Mouse (Mus musculus) sigmoid colon, adult 10 weeks (tissue): ENCODE measurements around the gene Echdc2. TPM values are rescaled to one million over a fixed set of nuclear protein-coding genes. Genes with fewer than 3 reads are reported as not detected.

Experiments
- polyA plus RNA-seq: library from polyadenylated mRNA; stranded (reverse); fragments of 350-450 nt; fragmentation: Illumina TruSeq; extraction: RNeasy Lipid Tissue Mini Kit (QIAGEN cat#74804); gene quantifications from one replicate; pipeline ENCODE4 v1.2.3, GENCODE M21; 2014; ENCODE audit warnings: low read depth, low replicate concordance

Echdc2 gene
- 6.5 TPM for polyA plus RNA-seq

DNA sequence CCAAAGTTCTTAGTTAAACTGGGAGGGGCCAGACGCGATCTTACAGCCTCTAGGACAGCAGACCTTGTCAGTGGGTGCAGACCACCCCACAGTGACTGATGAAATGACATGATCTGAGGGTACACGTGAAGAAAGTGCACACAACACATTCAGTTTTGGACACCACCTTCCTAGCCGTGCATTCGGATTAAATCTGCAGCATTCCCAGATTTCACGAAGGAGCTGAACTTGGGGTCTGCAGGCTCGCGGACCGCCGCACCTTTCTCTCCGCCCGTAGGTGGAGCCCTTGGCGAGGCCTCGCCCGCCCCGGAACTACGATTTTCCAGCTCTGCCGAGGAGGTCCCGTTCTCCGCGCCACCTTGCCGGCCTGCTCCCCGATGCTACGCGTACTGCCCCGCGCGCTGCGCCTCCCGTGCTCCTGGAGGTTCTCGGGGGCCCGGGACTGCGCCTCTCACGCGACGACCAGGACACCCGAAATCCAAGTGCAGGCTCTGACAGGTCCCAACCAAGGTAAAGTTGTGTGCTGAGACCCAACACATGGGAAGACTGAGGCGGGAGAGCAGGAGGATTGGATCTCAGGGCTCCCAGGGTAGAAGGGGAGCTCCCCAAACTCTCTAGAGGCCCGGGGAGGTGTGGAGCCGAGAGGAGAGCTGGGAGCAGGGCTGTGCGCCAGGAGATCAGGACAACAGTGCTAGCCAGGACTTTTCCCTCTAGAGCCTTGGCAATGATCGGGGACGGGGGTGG lies at the start of gene Echdc2:
Echdc2 (plus strand) TSS at position 286 of the 744 bp plus-strand sequence.

DNA sequence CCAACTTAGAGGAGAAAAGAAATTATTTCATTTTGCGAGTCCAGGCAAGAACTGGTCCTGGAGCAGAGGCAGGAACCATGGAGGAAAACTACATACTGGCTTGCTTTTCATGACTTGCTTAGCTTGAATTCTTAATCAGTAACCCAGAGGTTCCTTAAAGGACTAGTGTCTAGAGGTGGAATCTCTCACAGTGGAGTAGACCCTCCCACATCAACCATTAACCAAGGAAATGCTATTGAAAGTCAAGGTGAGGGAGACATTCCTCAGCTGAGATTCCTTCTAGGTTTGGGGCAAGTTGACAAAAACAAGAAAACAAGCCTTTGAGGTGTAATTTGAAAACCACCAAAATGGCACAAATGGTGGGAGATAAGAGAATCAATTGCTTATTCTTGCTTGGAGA lies 20.4 kb upstream of the Echdc2 start, which contains the start of gene Scp2:
Scp2 (minus strand) TSS at position 119 of the 400 bp plus-strand sequence.

DNA sequence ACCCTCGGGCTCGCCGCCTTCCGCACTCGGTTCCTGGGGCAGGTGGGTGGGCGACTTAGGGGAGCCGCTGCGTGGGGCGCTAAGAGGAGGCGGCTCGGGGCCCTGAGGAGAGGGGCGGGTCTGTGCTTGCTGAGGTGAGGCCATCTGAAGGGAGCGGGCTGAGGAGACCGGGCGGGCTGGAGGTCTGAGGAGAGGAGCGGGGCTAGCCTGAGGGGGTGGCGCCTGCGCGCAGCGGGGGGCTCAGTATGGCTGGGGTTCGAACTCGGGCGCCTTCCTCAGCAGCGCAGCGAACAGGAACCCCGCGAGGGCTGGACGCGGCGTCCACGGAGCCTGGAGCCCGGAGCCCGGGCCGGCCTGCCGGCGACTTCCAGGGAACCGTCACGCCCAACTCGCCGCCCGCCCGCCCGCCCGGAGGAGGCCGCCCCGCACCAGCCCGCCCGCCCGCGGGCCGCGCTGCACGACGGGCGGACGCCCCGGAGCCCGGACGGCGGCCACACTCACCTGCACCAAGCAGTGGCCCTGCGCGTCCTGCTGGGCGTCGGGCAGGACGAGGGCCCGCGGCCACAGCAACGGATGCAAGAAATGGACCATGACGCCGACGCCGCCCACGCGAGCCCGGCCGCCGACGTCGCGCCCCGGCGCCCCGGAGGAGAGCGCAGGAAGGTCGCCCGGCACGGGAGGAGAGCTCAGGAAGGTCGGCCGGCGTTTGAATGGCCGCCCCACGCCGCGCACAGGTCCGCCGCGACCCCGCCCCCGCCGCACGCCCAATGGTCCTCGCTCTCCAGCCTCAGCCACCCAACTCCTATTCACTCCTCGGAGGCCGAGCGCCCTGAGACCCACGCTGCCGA lies 52.3 kb downstream of the Echdc2 start, which contains the start of gene Zyg11a:
Zyg11a (minus strand) TSS at position 717 of the 848 bp plus-strand sequence.

Other genes with a start within 250 kb of the Echdc2 start
- 128 TPM for gene Cpt2, start 241.8 kb upstream of the Echdc2 start, polyA plus RNA-seq
- not detected for gene Slc1a7, start 197.1 kb upstream of the Echdc2 start, polyA plus RNA-seq
- gene Podn, start 69.0 kb upstream of the Echdc2 start, polyA plus RNA-seq = 1.7 TPM
- 295 TPM for gene Scp2, start 20.4 kb upstream of the Echdc2 start, polyA plus RNA-seq
- gene Zyg11a, start 52.6 kb downstream of the Echdc2 start, polyA plus RNA-seq = not detected
- 54.5 TPM for gene Zyg11b, start 135.7 kb downstream of the Echdc2 start, polyA plus RNA-seq
- gene Coa7, start 162.7 kb downstream of the Echdc2 start, polyA plus RNA-seq = 7.8 TPM
- gene Shisal2a, start 217.9 kb downstream of the Echdc2 start, polyA plus RNA-seq = not detected
- gene Gpx7, start 241.5 kb downstream of the Echdc2 start, polyA plus RNA-seq = 0.82 TPM